Mouse (Mus musculus): Measurements from ENCODE around the gene Nsun2.
A peak's percentile ranks its signal among the peaks of the same experiment; 100 is the strongest.

DNA sequence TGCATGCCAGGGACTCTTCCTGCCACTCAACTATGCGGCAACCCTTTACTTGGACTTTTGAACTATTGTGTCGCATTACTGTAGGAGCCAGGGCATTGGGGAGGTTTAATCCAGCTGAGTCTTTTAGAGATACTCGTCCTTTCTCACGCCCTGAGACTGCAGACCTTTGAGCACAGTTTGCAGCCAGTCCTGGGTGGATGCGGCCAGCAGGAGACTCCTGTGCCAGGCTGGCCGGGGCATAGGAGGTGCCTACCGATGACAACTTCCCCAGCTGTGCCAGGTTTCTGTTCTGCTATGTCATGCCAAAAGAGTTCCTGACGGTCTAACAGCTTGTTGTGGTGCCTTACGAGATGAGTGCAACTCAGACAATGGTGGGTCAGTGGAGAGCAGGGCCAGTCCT, 35.7 kb downstream of the Nsun2 start:
- TF ChIP-seq CTCF (IDR thresholded peaks at IDR 0.05) (0 out of 2 replicates have a peak, but pooled peaks have one; percentile 2), POLR2A (IDR thresholded peaks at IDR 0.05; ENCODE audit: insufficient read depth, low read depth, low read length) (no peak), EP300 (IDR thresholded peaks at IDR 0.05; ENCODE audit: insufficient read depth, low read depth, low read length) (no peak)
